Mouse (Mus musculus) stomach, embryonic 15.5 days (tissue): ENCODE results near the gene Rdh9. TPM values are rescaled to one million over a fixed set of nuclear protein-coding genes. Genes with fewer than 3 reads are reported as not detected.
"Not testable (repeated sequence)": the region's sequence is repeated elsewhere in the genome, so short reads cannot be mapped to it uniquely, and the experiment has no call there.

Experiments used
- ATAC-seq: fragments of 200-750 bp; cut with Nextera tagmentation; 2 replicates; pipeline ENCODE4 v1.8.0; 2017; ENCODE audit warnings: low read depth, moderate number of reproducible peaks, moderate TSS enrichment; ENCODE audit not compliant: insufficient read depth, low FRiP score
- H3K27ac ChIP-seq: fragments of 300-500 bp; sonication (generic); 2 replicates; pipeline ENCODE4 v1.5.1; 2015; ENCODE audit warnings: mild to moderate bottlenecking, inconsistent platforms
- H3K27me3 ChIP-seq: fragments of 300-500 bp; sonication (generic); replicated peaks from 2 replicates; pipeline ENCODE4 v1.6.1; 2015; ENCODE audit warnings: inconsistent platforms
- H3K36me3 ChIP-seq: fragments of 300-500 bp; sonication (generic); 2 replicates; pipeline ENCODE4 v1.6.1; 2015; ENCODE audit warnings: inconsistent platforms
- H3K4me1 ChIP-seq: fragments of 300-500 bp; sonication (generic); 2 replicates; pipeline ENCODE4 v1.6.1; 2015; ENCODE audit warnings: inconsistent platforms
- H3K4me2 ChIP-seq: fragments of 300-500 bp; sonication (generic); 2 replicates; pipeline ENCODE4 v1.6.1; 2015; ENCODE audit warnings: mild to moderate bottlenecking, inconsistent platforms
- H3K4me3 ChIP-seq: fragments of 300-500 bp; sonication (generic); replicated peaks from 2 replicates; pipeline ENCODE4 v1.5.1; 2015; ENCODE audit warnings: inconsistent platforms
- H3K9ac ChIP-seq: fragments of 300-500 bp; sonication (generic); 2 replicates; pipeline ENCODE4 v1.6.1; 2015; ENCODE audit warnings: inconsistent platforms
- H3K9me3 ChIP-seq: fragments of 300-500 bp; sonication (generic); 2 replicates; pipeline ENCODE4 v1.6.1; 2016; ENCODE audit warnings: inconsistent platforms
- WGBS: fragments of 180-500 bp; shearing (Covaris S2); methylation state at CpG from one replicate; pipeline ENCODE4 v1.1.7; 2015; 5-methylcytosine and 5-hydroxymethylcytosine counted together
- polyA plus RNA-seq: library from polyadenylated mRNA; unstranded; fragments of >200 nt; fragmentation: Nextera tagmentation; extraction: Ambion mirVana; gene quantifications from 2 replicates; pipeline ENCODE4 v1.2.1, GENCODE M21; 2015

The Rdh9 gene
- polyA plus RNA-seq, 1 experiment from 2014 or later, result 0.10 TPM

GRCm38 (mm10) chr10:127817268-127817910 is 41.2 kb downstream of the Rdh9 start:
- H3K4me3 ChIP-seq, ATAC-seq, H3K27ac ChIP-seq, H3K9me3 ChIP-seq, H3K27me3 ChIP-seq, H3K4me1 ChIP-seq, H3K36me3 ChIP-seq, H3K4me2 ChIP-seq, H3K9ac ChIP-seq: not testable (repeated sequence)
- 60% methylated on average over 4 of the region's 4 CpGs for WGBS

GRCm38 (mm10) chr10:127821806-127822205 is 45.6 kb downstream of the Rdh9 start:
- H3K9ac ChIP-seq, H3K9me3 ChIP-seq, H3K4me3 ChIP-seq, ATAC-seq, H3K27ac ChIP-seq, H3K27me3 ChIP-seq, H3K36me3 ChIP-seq, H3K4me1 ChIP-seq, H3K4me2 ChIP-seq: not testable (repeated sequence)
- WGBS, result 86% methylated on average over 2 of the region's 2 CpGs

- ATAC-seq, result no peak
These were observed 49.2 kb downstream of the Rdh9 start for GRCm38 (mm10) chr10:127825386-127825785.

GRCm38 (mm10) chr10:127829121-127829520 is 52.9 kb downstream of the Rdh9 start:
- H3K9ac ChIP-seq, result no peak overlapping the region
- no peaks in the 10 kb centered on the region for H3K36me3 ChIP-seq
- no peak overlapping the region for H3K4me3 ChIP-seq
- no peak for ATAC-seq
- H3K4me2 ChIP-seq, result no peak overlapping the region
- no peaks in the 10 kb centered on the region for H3K4me1 ChIP-seq
- H3K27ac ChIP-seq, result no peak overlapping the region
- no peaks in the 10 kb centered on the region for H3K9me3 ChIP-seq
- WGBS, result 72% methylated on average over 3 of the region's 3 CpGs
- H3K27me3 ChIP-seq, result no peaks in the 10 kb centered on the region

More at GRCm38 (mm10) chr10:127825386-127825785, 49.2 kb downstream of the Rdh9 start:
- Histone ChIP-seq H3K4me3 (no peak overlapping the region), H3K27ac (no peak overlapping the region), H3K9me3 (no peaks in the 10 kb centered on the region), H3K4me2 (no peak overlapping the region), H3K4me1 (no peaks in the 10 kb centered on the region), H3K9ac (no peak overlapping the region), H3K27me3 (no peaks in the 10 kb centered on the region), H3K36me3 (no peaks in the 10 kb centered on the region)
- 77% methylated on average over 6 of the region's 6 CpGs for WGBS

GRCm38 (mm10) chr10:127834186-127834585 is 58.0 kb downstream of the Rdh9 start:
- H3K36me3 ChIP-seq, ATAC-seq: not testable (repeated sequence)
- WGBS, result 90% methylated on average over 1 of the region's 1 CpGs

GRCm38 (mm10) chr10:127835292-127835691 is 59.1 kb downstream of the Rdh9 start:
- no peak overlapping the region for H3K27ac ChIP-seq
- no peak overlapping the region for H3K4me3 ChIP-seq
- no peaks in the 10 kb centered on the region for H3K36me3 ChIP-seq
- no peak overlapping the region for H3K4me2 ChIP-seq
- no peaks in the 10 kb centered on the region for H3K27me3 ChIP-seq
- 69% methylated on average over 5 of the region's 5 CpGs for WGBS
- no peaks in the 10 kb centered on the region for H3K4me1 ChIP-seq
- no peaks in the 10 kb centered on the region for H3K9me3 ChIP-seq
- ATAC-seq, result no peak
- no peak overlapping the region for H3K9ac ChIP-seq

More at GRCm38 (mm10) chr10:127834186-127834585, 58.0 kb downstream of the Rdh9 start:
- H3K9ac ChIP-seq, H3K4me3 ChIP-seq, H3K27me3 ChIP-seq, H3K4me2 ChIP-seq, H3K9me3 ChIP-seq, H3K27ac ChIP-seq, H3K4me1 ChIP-seq: not testable (repeated sequence)

- H3K36me3 ChIP-seq, H3K4me1 ChIP-seq, H3K27ac ChIP-seq, H3K4me2 ChIP-seq, H3K27me3 ChIP-seq, ATAC-seq, H3K9ac ChIP-seq, H3K4me3 ChIP-seq, H3K9me3 ChIP-seq: not testable (repeated sequence)
- WGBS, result 89% methylated on average over 5 of the region's 5 CpGs
These were observed 61.6 kb downstream of the Rdh9 start for GRCm38 (mm10) chr10:127837793-127838192.

- no peak for ATAC-seq
- 86% methylated on average over 2 of the region's 2 CpGs for WGBS
- H3K4me3 ChIP-seq, result no peak overlapping the region
These were observed 62.4 kb downstream of the Rdh9 start for GRCm38 (mm10) chr10:127838539-127838938.

GRCm38 (mm10) chr10:127840776-127841175 is 64.6 kb downstream of the Rdh9 start:
- Histone ChIP-seq H3K9me3 (no peaks in the 10 kb centered on the region), H3K27ac (no peak overlapping the region), H3K4me2 (no peak overlapping the region), H3K9ac (no peak overlapping the region), H3K4me3 (no peak overlapping the region), H3K27me3 (no peaks in the 10 kb centered on the region), H3K36me3 (no peaks in the 10 kb centered on the region), H3K4me1 (no peaks in the 10 kb centered on the region)
- WGBS, result 74% methylated on average over 2 of the region's 2 CpGs
- ATAC-seq, result no peak

More at GRCm38 (mm10) chr10:127838539-127838938, 62.4 kb downstream of the Rdh9 start:
- no peaks in the 10 kb centered on the region for H3K27me3 ChIP-seq
- H3K4me1 ChIP-seq, result no peaks in the 10 kb centered on the region
- no peaks in the 10 kb centered on the region for H3K36me3 ChIP-seq
- H3K4me2 ChIP-seq, result no peak overlapping the region
- H3K9me3 ChIP-seq, result no peaks in the 10 kb centered on the region
- H3K27ac ChIP-seq, result no peak overlapping the region
- H3K9ac ChIP-seq, result no peak overlapping the region

Other genes with a start within 250 kb of the Rdh9 start
- gene Nxph4, start 241.8 kb upstream of the Rdh9 start, polyA plus RNA-seq, result 5.0 and 5.4 TPM in 2 replicates
- 77.0 and 87.0 TPM in 2 replicates for gene Lrp1, start 155.2 kb upstream of the Rdh9 start, polyA plus RNA-seq
- 35.0 and 37.1 TPM in 2 replicates for gene Stat6, start 133.4 kb upstream of the Rdh9 start, polyA plus RNA-seq
- 7.8 and 8.6 TPM in 2 replicates for gene Nemp1, start 109.5 kb upstream of the Rdh9 start, polyA plus RNA-seq
- 10.8 and 13.3 TPM in 2 replicates for gene Nab2, start 107.8 kb upstream of the Rdh9 start, polyA plus RNA-seq
- gene Myo1a, start 71.2 kb upstream of the Rdh9 start, polyA plus RNA-seq, result 15.3 and 17.1 TPM in 2 replicates
- gene Tac2, start 51.9 kb upstream of the Rdh9 start, polyA plus RNA-seq, result 2.7 and 4.4 TPM in 2 replicates
- 2.5 and 3.0 TPM in 2 replicates for gene Zbtb39, start 36.8 kb upstream of the Rdh9 start, polyA plus RNA-seq
- gene Gpr182, start 24.7 kb upstream of the Rdh9 start, polyA plus RNA-seq, result 2.4 and 2.9 TPM in 2 replicates
- 0.03 TPM in 1 of 2 replicates, not detected in the other for gene Rdh1, start 16.7 kb upstream of the Rdh9 start, polyA plus RNA-seq
- not detected in 2 replicates for gene Rdh16f1, start 16.6 kb upstream of the Rdh9 start, polyA plus RNA-seq
- not detected in 2 replicates for gene Rdh16, start 24.8 kb downstream of the Rdh9 start, polyA plus RNA-seq
- not detected in 2 replicates for gene Rdh19, start 73.5 kb downstream of the Rdh9 start, polyA plus RNA-seq
- not detected in 2 replicates for gene Rdh16f2, start 90.1 kb downstream of the Rdh9 start, polyA plus RNA-seq
- gene Rdh7, start 112.4 kb downstream of the Rdh9 start, polyA plus RNA-seq, result 0.35 and 0.37 TPM in 2 replicates
- gene Sdr9c7, start 122.1 kb downstream of the Rdh9 start, polyA plus RNA-seq, result 0.85 and 1.2 TPM in 2 replicates
- not detected in 2 replicates for gene Hsd17b6, start 231.2 kb downstream of the Rdh9 start, polyA plus RNA-seq
- gene Prim1, start 238.8 kb downstream of the Rdh9 start, polyA plus RNA-seq, result 69.9 and 75.1 TPM in 2 replicates